Mouse (Mus musculus): Measurements from ENCODE around the gene Npas4.
A peak's percentile ranks its signal among the peaks of the same experiment; 100 is the strongest.
"Not testable (repeated sequence)": the region's sequence is repeated elsewhere in the genome, so short reads cannot be mapped to it uniquely, and the experiment has no call there.

The Npas4 gene

GRCm38 (mm10) chr19:4990256-4990625 lies at the start of gene Npas4:
Gene Npas4, minus strand, starts transcription at chr19:4990316.
- DNase-seq (ENCODE audit: low spot score in 2 of 2): no peak

GRCm38 (mm10) chr19:5039301-5040114 lies 49.4 kb upstream of the Npas4 start:
- no peak for DNase-seq (ENCODE audit: low spot score in 2 of 2)

GRCm38 (mm10) chr19:5038709-5039156 lies 48.6 kb upstream of the Npas4 start, which contains the start of the genes B4gat1 and AC124502.3:
Gene B4gat1, plus strand, starts transcription at chr19:5038826.
Gene AC124502.3, plus strand, starts transcription at chr19:5038891.
- peak; percentile 87 to 88 for DNase-seq (ENCODE audit: low spot score in 2 of 2)

GRCm38 (mm10) chr19:5037678-5038571 lies 47.8 kb upstream of the Npas4 start:
- DNase-seq (ENCODE audit: low spot score in 2 of 2): peak; percentile 63 to 82

- DNase-seq (ENCODE audit: low spot score in 2 of 2): no peak
These were observed 46.5 kb upstream of the Npas4 start for GRCm38 (mm10) chr19:5036577-5036976.

- no peak for DNase-seq (ENCODE audit: low spot score in 2 of 2)
These were observed 42.6 kb upstream of the Npas4 start for GRCm38 (mm10) chr19:5032686-5033085.

GRCm38 (mm10) chr19:5026111-5026510 lies 36.0 kb upstream of the Npas4 start:
- no peak for DNase-seq (ENCODE audit: low spot score in 2 of 2)

GRCm38 (mm10) chr19:5023621-5024479 lies 33.7 kb upstream of the Npas4 start, which contains the start of gene Slc29a2:
Gene Slc29a2, plus strand, starts transcription at chr19:5023860.
- peak; percentile 90 to 94 for DNase-seq (ENCODE audit: low spot score in 2 of 2)

- no peak for DNase-seq (ENCODE audit: low spot score in 2 of 2)
These were observed 31.3 kb upstream of the Npas4 start for GRCm38 (mm10) chr19:5021416-5021815.

- no peak for DNase-seq (ENCODE audit: low spot score in 2 of 2)
These were observed 28.1 kb upstream of the Npas4 start for GRCm38 (mm10) chr19:5018191-5018590.

GRCm38 (mm10) chr19:5017611-5018010 lies 27.5 kb upstream of the Npas4 start:
- no peak for DNase-seq (ENCODE audit: low spot score in 2 of 2)

- peak in 1 of 2 experiments; percentile 58 for DNase-seq (ENCODE audit: low spot score in 2 of 2)
These were observed 26.7 kb upstream of the Npas4 start for GRCm38 (mm10) chr19:5016782-5017181.

GRCm38 (mm10) chr19:5016221-5016742 lies 26.2 kb upstream of the Npas4 start:
- peak in 1 of 2 experiments; percentile 46 for DNase-seq (ENCODE audit: low spot score in 2 of 2)

GRCm38 (mm10) chr19:5014961-5015398 lies 24.9 kb upstream of the Npas4 start:
- DNase-seq (ENCODE audit: low spot score in 2 of 2): no peak

GRCm38 (mm10) chr19:5013138-5013537 lies 23.0 kb upstream of the Npas4 start:
- DNase-seq (ENCODE audit: low spot score in 2 of 2): no peak

GRCm38 (mm10) chr19:5004925-5005324 lies 14.8 kb upstream of the Npas4 start:
- no peak for DNase-seq (ENCODE audit: low spot score in 2 of 2)

- DNase-seq (ENCODE audit: low spot score in 2 of 2): not testable (repeated sequence)
These were observed 13.5 kb upstream of the Npas4 start for GRCm38 (mm10) chr19:5003644-5004043.

- peak; percentile 43 to 67 for DNase-seq (ENCODE audit: low spot score in 2 of 2)
These were observed 11.7 kb upstream of the Npas4 start for GRCm38 (mm10) chr19:5001666-5002406.

- DNase-seq (ENCODE audit: low spot score in 2 of 2): no peak
These were observed 9.5 kb upstream of the Npas4 start for GRCm38 (mm10) chr19:4999445-5000140.

GRCm38 (mm10) chr19:4994043-4994442 lies 3.9 kb upstream of the Npas4 start:
- DNase-seq (ENCODE audit: low spot score in 2 of 2): no peak
